Mouse (Mus musculus): Measurements from ENCODE around the gene Pfkfb2.

Gene Pfkfb2

GRCm38 (mm10) chr1:130737411-130737881 lies 8.4 kb upstream of the Pfkfb2 start:
- DNase-seq, result no peak

- no peak for DNase-seq
These were observed 5.8 kb upstream of the Pfkfb2 start for GRCm38 (mm10) chr1:130734852-130735251.

GRCm38 (mm10) chr1:130734452-130734851 lies 5.4 kb upstream of the Pfkfb2 start:
- DNase-seq, result no peak

GRCm38 (mm10) chr1:130733671-130734070 lies 4.6 kb upstream of the Pfkfb2 start:
- peak; percentile 76 to 84 for DNase-seq

GRCm38 (mm10) chr1:130732706-130733658 lies 3.9 kb upstream of the Pfkfb2 start:
- DNase-seq, result no peak

- DNase-seq, result peak; percentile 78 to 85
These were observed 2.8 kb upstream of the Pfkfb2 start, which contains the start of gene AA986860 for GRCm38 (mm10) chr1:130731741-130732337. Gene AA986860, plus strand, starts transcription at chr1:130731976.

GRCm38 (mm10) chr1:130728708-130729107 lies 345 bp downstream of the Pfkfb2 start:
- no peak for DNase-seq

GRCm38 (mm10) chr1:130728070-130728469 lies 983 bp downstream of the Pfkfb2 start:
- no peak for DNase-seq

GRCm38 (mm10) chr1:130726396-130726795 lies 2.7 kb downstream of the Pfkfb2 start:
- DNase-seq, result no peak

- no peak for DNase-seq
These were observed 4.8 kb downstream of the Pfkfb2 start for GRCm38 (mm10) chr1:130724206-130724605.

GRCm38 (mm10) chr1:130717291-130717871 lies 11.7 kb downstream of the Pfkfb2 start, which contains the start of gene Yod1:
Gene Yod1, plus strand, starts transcription at chr1:130717327.
- DNase-seq, result peak; percentile 85 to 87

GRCm38 (mm10) chr1:130716513-130717290 lies 12.4 kb downstream of the Pfkfb2 start:
- peak in 1 of 2 experiments; percentile 29 for DNase-seq

GRCm38 (mm10) chr1:130716218-130716512 lies 12.9 kb downstream of the Pfkfb2 start:
- no peak for DNase-seq

GRCm38 (mm10) chr1:130715561-130716217 lies 13.4 kb downstream of the Pfkfb2 start, which contains the start of gene Gm29427:
Gene Gm29427, minus strand, starts transcription at chr1:130715799.
- peak; percentile 97 for DNase-seq

GRCm38 (mm10) chr1:130714046-130714445 lies 15.0 kb downstream of the Pfkfb2 start:
- no peak for DNase-seq

GRCm38 (mm10) chr1:130710283-130711080 lies 18.6 kb downstream of the Pfkfb2 start:
- DNase-seq, result no peak

GRCm38 (mm10) chr1:130703613-130704012 lies 25.4 kb downstream of the Pfkfb2 start:
- peak; percentile 67 to 80 for DNase-seq

- DNase-seq, result no peak
These were observed 27.1 kb downstream of the Pfkfb2 start for GRCm38 (mm10) chr1:130701976-130702375.

- DNase-seq, result peak; percentile 88 to 89
These were observed 29.0 kb downstream of the Pfkfb2 start for GRCm38 (mm10) chr1:130699937-130700633.

GRCm38 (mm10) chr1:130698601-130699000 lies 30.5 kb downstream of the Pfkfb2 start:
- DNase-seq, result no peak
